8 mouse cellular contexts compared by ENCODE assay signal in genomic region chr2:174328358-174328905, GRCm38 (mm10). TPM values are rescaled to one million over a fixed set of nuclear protein-coding genes. Genes with fewer than 3 reads are reported as not detected.
A peak's percentile ranks its signal among the peaks of the same experiment; 100 is the strongest.
DNase-seq lines count a peak whose midpoint lies in the region; ATAC-seq and TF ChIP-seq lines count a peak whose summit lies in the region.

No protein-coding gene starts in this region.

- peak overlapping the region; percentile 76 for H3K9ac ChIP-seq in heart, adult 2 months (ENCODE audit: low read depth, low read length)
- peak overlapping the region; percentile 99 for H3K9ac ChIP-seq in embryonic facial prominence, embryonic 12.5 days
- H3K9ac ChIP-seq in kidney, postnatal 0 days (ENCODE audit: low read depth, low read length): peak overlapping the region; percentile 100
- H3K9ac ChIP-seq in neural tube, embryonic 14.5 days (replicated peaks; ENCODE audit: low read depth, low read length): peak overlapping the region; percentile 99

- H3K27ac ChIP-seq in heart, adult 2 months: peak overlapping the region; percentile 36
- peak overlapping the region; percentile 100 for H3K27ac ChIP-seq in embryonic facial prominence, embryonic 12.5 days
- peak overlapping the region; percentile 99 for H3K27ac ChIP-seq in kidney, postnatal 0 days
- H3K27ac ChIP-seq in neural tube, embryonic 14.5 days (ENCODE audit: low read depth, low read length): peak overlapping the region; percentile 99; the same call in 1 of the 2 replicates

- intact Hi-C loops in heart, adult 2 months (cut with DNase I): loop anchor here (5.0 kb wide), 3 partner anchors 89 to 344 kb away; partner anchors contain the start of genes Nelfcd and Prelid3b

- H3K4me2 ChIP-seq in embryonic facial prominence, embryonic 12.5 days (replicated peaks): peak overlapping the region; percentile 64
- peak overlapping the region; percentile 65 for H3K4me2 ChIP-seq in kidney, postnatal 0 days (ENCODE audit: low read length)
- H3K4me2 ChIP-seq in neural tube, embryonic 14.5 days (ENCODE audit: low read depth, low read length): peak overlapping the region; percentile 69

- TF ChIP-seq EP300 in heart, adult 2 months (IDR thresholded peaks at IDR 0.05; ENCODE audit: insufficient read depth, low read depth, low read length): no peak

- H3K36me3 ChIP-seq in heart, adult 2 months (ENCODE audit: control insufficient read depth, insufficient read depth, low read length): peaks cover 16% of the 10 kb centered on the region
- H3K36me3 ChIP-seq in embryonic facial prominence, embryonic 12.5 days: 0 out of 2 replicates have a peak, but pooled peaks cover 5% of the 10 kb centered on the region
- H3K36me3 ChIP-seq in kidney, postnatal 0 days (ENCODE audit: insufficient read depth, low read length): no peaks in the 10 kb centered on the region
- no peaks in the 10 kb centered on the region for H3K36me3 ChIP-seq in neural tube, embryonic 14.5 days (ENCODE audit: control insufficient read depth, insufficient read depth, low read length)

- TF ChIP-seq CTCF in heart, adult 2 months (IDR thresholded peaks at IDR 0.05): no peak
- TF ChIP-seq CTCF in kidney, postnatal 0 days (IDR thresholded peaks at IDR 0.05; ENCODE audit: low read depth): no peak

- peaks cover 2% of the 10 kb centered on the region for H3K79me2 ChIP-seq in heart, adult 2 months (replicated peaks; ENCODE audit: control insufficient read depth, insufficient read depth, low read length)

- peaks cover 2% of the 10 kb centered on the region for H3K4me1 ChIP-seq in heart, adult 2 months (ENCODE audit: control insufficient read depth, insufficient read depth, low read length)
- peaks cover 13% of the 10 kb centered on the region for H3K4me1 ChIP-seq in embryonic facial prominence, embryonic 12.5 days
- H3K4me1 ChIP-seq in kidney, postnatal 0 days (replicated peaks; ENCODE audit: insufficient read depth, low read length): 0 out of 2 replicates have a peak, but pooled peaks cover 9% of the 10 kb centered on the region
- peaks cover 16% of the 10 kb centered on the region for H3K4me1 ChIP-seq in neural tube, embryonic 14.5 days (ENCODE audit: control insufficient read depth, insufficient read depth, low read length)

- TF ChIP-seq POLR2A in heart, adult 2 months (IDR thresholded peaks at IDR 0.05; ENCODE audit: insufficient read depth, low read depth, low read length): no peak

- no peaks in the 10 kb centered on the region for H3K27me3 ChIP-seq in heart, adult 2 months (ENCODE audit: control insufficient read depth, insufficient read depth, low read length)
- no peaks in the 10 kb centered on the region for H3K27me3 ChIP-seq in embryonic facial prominence, embryonic 12.5 days
- no peaks in the 10 kb centered on the region for H3K27me3 ChIP-seq in kidney, postnatal 0 days (ENCODE audit: insufficient read depth, low read length)
- H3K27me3 ChIP-seq in neural tube, embryonic 14.5 days (ENCODE audit: control insufficient read depth, insufficient read depth, low read length): no peaks in the 10 kb centered on the region

- H3K4me3 ChIP-seq in heart, adult 2 months: peak overlapping the region; percentile 89
- peak overlapping the region; percentile 99 for H3K4me3 ChIP-seq in embryonic facial prominence, embryonic 12.5 days
- peak overlapping the region; percentile 89 for H3K4me3 ChIP-seq in kidney, postnatal 0 days (replicated peaks; ENCODE audit: low read depth, low read length)
- peak overlapping the region; percentile 99 for H3K4me3 ChIP-seq in neural tube, embryonic 14.5 days (ENCODE audit: low read depth, low read length)

- peaks cover 8% of the 10 kb centered on the region; the same call in 1 of the 2 replicates for H3K9me3 ChIP-seq in embryonic facial prominence, embryonic 12.5 days
- H3K9me3 ChIP-seq in kidney, postnatal 0 days (replicated peaks; ENCODE audit: low read length): no peaks in the 10 kb centered on the region
- H3K9me3 ChIP-seq in neural tube, embryonic 14.5 days (ENCODE audit: control insufficient read depth, low read length): no peaks in the 10 kb centered on the region

- 42% methylated on average over 46 of the region's 46 CpGs for WGBS in heart, adult 2 months
- WGBS in embryonic facial prominence, embryonic 12.5 days: 47% methylated on average over 46 of the region's 46 CpGs
- 46% methylated on average over 46 of the region's 46 CpGs for WGBS in kidney, postnatal 0 days
- 47% methylated on average over 46 of the region's 46 CpGs for WGBS in neural tube, embryonic 14.5 days

- ATAC-seq in embryonic facial prominence, embryonic 12.5 days (ENCODE audit: insufficient number of reproducible peaks, insufficient read depth, low FRiP score, low TSS enrichment): no peak
- no peak for ATAC-seq in kidney, postnatal 0 days (replicated peaks; ENCODE audit: low FRiP score, low read depth)
- ATAC-seq in neural tube, embryonic 14.5 days (ENCODE audit: low read depth): no peak

- peak in 1 of 2 experiments; percentile 51 for DNase-seq in heart, adult 2 months
- no peak for DNase-seq in heart, adult 9 months (ENCODE audit: low spot score in 2 of 2)
- DNase-seq in CD4-positive helper T cell, adult 2 months (ENCODE audit: low read depth, low spot score): peak; percentile 33
- DNase-seq in kidney, postnatal 0 days (ENCODE audit: low spot score): no peak
- DNase-seq in adipocyte (ENCODE audit: low spot score): no peak
- no peak for DNase-seq in frontal cortex, postnatal 14 days (ENCODE audit: low spot score in 2 of 2)

RNA-seq across cellular contexts. Expression of gene Gm20721, which starts 18.1 kb away (rescaled TPM):
- 1 to 10 TPM; 1.6 to 1.8 TPM for total RNA-seq in heart, adult 2 months (2021)
- polyA plus RNA-seq in heart, adult 2 months (2012; rRNA removed): 0.12 TPM in 1 of 2 replicates, not detected in the other
- 17.3 and 19.9 TPM in 2 replicates for polyA plus RNA-seq in embryonic facial prominence, embryonic 12.5 days (2016; fragmentation: Nextera tagmentation; extraction: Ambion mirVana)
- 8.6 and 11.1 TPM in 2 replicates for polyA plus RNA-seq in kidney, postnatal 0 days (2015; fragmentation: Nextera tagmentation; extraction: Ambion mirVana)
- 10.0 and 11.8 TPM in 2 replicates for polyA plus RNA-seq in neural tube, embryonic 14.5 days (2014; fragmentation: Nextera tagmentation; extraction: Ambion mirVana)

RNA-seq across cellular contexts. Expression of gene Gnas, which starts 44.3 kb away (rescaled TPM):
- 1,000 to 10,000 TPM; 1,140 to 1,235 TPM for total RNA-seq in heart, adult 2 months (2021)
- 1,079 and 1,189 TPM in 2 replicates for polyA plus RNA-seq in heart, adult 2 months (2012; rRNA removed)
- 1,926 and 2,042 TPM in 2 replicates for polyA plus RNA-seq in embryonic facial prominence, embryonic 12.5 days (2016; fragmentation: Nextera tagmentation; extraction: Ambion mirVana)
- 1,338 and 1,363 TPM in 2 replicates for polyA plus RNA-seq in kidney, postnatal 0 days (2015; fragmentation: Nextera tagmentation; extraction: Ambion mirVana)
- 1,718 and 1,785 TPM in 2 replicates for polyA plus RNA-seq in neural tube, embryonic 14.5 days (2014; fragmentation: Nextera tagmentation; extraction: Ambion mirVana)

Comparison
In these comparisons a context has a peak if more than half of its experiments do, and no peak if none do; other contexts are left out.
1. H3K27ac ChIP-seq: peak in every context shown above with its lines; median percentile 100 in embryonic facial prominence, embryonic 12.5 days; 99 in kidney, postnatal 0 days; 99 in neural tube, embryonic 14.5 days; 36 in heart, adult 2 months.